Mouse (Mus musculus) embryo, embryonic 11 days (tissue): ENCODE results near the gene Clcn6.

Source experiments
- DNase-seq: peaks from one replicate; pipeline ENCODE4 v3.0.0-alpha.2; 2015

Clcn6 gene

DNA sequence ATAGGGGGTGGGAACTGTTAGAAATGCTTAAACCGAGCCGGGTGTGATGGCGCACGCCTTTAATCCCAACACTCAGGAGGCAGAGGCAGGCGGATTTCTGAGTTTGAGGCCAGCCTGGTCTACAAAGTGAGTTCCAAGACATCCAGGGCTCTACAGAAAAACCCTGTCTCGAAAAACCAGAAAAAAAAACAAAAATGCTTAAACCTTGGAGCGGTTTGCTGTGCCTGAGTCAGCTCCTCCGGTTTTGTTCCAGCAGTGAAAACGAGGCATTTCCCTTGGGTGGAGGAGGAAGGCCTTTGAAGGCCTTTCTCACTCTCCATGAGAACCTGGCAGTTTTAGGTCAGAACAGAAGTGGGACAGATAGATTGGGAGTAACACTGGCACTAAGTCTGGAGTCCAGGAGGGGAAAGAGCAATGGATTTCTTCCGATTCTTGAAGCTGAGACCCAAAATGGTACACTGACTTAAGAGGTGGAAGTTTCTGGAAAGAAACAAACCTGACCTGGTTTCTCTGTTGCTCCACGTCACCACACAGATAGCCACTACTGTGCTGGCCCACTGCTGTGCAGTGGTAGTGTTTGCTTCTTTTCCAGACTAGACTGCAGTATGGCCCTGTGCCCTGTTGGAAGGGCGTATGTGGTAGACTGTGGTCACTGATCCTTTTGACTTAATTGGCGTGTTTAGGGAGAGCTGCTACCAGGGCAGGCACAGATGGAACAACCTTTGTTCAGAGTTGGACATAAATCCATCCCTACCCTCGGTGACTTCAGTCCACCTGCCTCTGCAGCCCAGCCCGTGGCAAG is 1.6 kb upstream of the Clcn6 start:
- no peak for DNase-seq

DNA sequence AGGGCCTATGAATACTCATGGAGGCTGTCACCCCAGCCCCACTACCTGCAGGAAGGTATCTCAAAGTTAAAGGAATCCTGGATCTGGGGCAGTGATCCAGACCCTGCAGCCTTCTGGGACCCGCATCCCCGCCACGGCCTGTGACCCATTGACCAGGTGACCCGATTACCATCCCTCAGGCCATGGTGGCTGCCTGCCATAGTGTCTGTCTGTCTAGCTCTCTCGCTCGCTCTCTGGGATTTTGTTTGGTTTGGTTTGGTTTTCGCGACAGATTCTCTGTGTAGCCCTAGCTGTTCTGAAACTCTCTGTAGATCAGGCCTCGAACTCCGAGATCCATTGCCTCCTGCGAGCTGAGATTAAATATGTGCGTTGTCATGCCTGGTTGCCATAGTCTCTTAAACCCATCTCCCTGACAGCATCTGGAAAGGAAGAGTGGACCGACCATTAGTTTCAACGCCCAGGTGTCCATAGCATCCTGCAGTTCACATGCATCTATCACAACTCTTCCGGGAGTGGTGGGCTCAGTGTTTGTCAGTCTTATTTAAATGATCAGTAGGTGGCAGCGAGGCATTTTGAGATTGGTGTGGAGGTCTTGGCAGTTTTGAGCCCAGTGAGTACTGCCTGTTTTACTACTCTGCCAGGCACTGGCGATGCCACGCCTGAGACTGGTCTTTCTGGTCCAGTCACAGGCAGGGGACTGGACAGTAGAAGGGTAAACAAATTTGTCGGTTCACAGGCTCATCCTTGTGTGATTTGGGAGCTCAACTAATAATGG is 820 bp upstream of the Clcn6 start:
- DNase-seq: no peak

DNA sequence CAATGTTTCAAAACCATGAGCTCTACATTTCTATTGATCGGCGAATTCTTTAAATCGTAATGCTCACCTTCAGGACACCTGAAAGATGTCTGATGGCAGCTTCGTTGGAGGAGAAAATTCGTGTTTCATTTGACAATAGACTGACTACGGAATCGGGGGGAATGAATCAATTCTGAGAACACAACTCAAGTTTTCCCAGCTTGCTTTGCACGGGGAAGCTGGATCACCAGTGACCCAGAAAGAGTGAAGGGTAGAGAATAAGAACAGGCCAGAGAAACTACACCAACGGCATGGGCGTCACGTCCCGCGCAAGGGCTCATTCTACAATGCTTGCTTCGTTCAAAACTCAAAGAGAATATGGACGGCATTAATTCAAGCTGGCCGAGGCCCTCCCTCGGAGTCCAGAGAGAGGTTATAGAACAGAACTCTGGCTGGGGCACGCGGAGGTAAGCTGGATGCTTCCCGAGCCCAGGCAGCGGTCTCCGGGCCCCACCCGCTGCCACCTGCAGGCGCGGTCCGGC is 482 bp downstream of the Clcn6 start:
- no peak for DNase-seq

DNA sequence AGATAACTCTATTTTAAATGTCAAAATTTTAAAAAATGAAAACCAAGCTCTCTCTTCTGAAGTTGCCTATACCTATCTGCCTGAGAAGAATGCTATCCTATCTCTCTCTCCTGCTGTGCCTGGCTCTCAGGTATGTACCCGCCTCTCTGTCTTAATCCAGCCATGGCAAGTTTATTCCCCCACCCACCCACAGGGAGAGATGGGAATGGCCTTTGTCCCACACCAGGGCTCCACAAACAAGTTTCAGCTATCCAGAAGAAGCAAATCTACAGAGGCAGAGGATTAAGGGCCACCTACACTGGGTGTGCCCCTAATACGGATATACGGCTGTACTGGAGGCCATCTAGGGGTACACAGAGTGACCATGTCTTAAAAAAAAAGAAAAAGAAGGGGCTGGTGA is 3.2 kb downstream of the Clcn6 start:
- DNase-seq: no peak

DNA sequence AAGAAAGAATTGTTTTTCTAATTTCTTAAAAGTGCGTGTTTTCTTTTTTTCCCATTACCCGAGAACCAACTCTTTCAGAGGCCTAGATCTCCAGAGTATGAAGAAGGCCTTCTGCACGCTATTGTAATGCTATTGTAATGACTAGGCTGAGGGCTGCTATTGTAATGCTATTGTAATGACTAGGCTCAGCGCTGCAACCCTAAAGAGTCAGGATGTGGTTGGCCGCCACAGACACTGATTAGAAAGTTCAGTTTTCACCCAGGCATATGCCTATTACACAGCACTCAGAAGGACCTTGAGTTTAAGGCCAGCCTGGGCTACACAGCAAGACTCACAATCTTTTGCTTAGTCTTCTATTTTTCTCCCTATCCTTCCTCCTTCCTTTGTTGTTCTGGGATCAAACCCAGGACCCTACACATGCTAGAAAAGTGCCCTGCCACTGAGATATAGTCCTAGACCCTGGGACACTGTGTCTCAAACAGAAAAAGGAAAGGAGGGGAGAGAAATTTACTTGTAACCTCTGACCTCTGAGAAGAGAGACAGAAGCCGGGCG is 4.7 kb downstream of the Clcn6 start:
- DNase-seq: no peak

DNA sequence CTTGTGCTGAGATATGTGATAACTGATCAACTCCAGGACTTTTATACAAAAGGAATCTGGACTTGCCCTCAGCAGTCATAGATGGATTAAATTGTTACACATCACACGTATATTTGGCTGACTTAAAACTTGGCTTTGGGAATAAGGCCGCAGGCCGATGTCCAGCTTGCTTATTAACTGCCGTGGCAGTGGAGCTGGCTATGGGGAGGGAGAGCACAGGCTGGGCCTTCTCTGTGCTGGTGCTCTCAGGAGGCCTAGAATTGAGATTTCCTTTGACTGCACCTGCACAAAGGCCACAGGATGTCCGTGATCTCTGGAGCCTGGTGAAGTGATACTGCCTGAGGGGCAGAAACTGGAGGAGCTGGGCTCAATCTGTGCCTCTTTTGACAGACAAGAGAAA is 8.1 kb downstream of the Clcn6 start:
- no peak for DNase-seq

DNA sequence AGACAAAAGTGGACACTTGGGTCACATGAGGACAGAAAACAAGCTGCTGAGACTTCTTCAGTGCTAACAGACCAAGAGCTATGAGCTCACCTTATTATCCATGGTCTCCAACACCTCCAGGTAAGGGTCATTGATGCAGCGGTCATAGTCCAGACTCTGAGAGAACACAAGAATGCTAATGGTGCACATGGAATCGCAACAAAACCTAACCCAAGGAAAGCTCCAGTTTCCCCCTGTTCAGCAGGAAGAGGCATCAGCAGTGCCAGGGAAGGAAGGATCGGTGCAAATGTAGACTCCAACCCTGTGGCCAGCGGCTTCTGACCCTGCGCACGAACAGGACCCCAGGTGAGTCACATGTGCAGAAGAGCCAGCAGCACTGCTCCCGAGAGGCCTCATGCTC is 9.3 kb downstream of the Clcn6 start:
- no peak for DNase-seq

DNA sequence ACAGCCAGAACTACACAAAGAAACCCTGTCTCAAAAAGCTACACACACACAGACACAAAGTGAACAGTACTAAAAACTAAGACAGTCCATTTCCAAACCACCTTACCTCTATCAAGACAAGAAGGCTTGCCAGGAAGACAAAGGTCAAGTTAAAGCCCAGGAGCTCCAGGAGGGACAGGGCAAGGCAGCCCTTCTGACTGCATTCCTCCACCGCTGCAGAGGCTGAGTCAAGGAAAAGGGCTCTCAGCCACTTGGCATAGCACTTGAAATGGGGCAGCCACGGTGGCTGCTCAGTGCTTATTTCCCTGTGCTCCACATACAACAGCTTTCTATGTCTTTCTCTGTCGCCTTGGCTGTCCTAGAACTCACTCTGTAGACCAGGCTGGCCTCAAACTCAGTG is 14.6 kb downstream of the Clcn6 start:
- DNase-seq: no peak

DNA sequence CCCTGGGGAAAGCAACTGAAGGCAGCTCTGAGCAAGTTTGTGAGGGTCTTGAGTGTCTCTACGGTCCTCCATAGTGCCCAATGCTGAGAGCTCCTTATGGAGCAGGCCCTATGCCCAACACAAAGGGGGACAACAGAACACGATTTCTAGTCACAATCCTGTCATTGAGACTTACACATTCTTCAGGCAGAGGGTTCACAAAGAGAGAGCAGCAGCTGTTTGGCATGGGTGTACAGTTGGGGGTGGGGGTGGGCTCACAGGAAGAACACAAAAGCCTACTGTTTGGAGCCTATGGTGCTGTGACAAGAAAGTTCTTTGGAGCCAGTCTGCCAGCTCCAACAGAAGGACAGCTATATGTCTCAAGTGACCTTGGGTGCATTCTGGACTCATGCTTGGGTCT is 20.2 kb downstream of the Clcn6 start:
- DNase-seq: no peak

DNA sequence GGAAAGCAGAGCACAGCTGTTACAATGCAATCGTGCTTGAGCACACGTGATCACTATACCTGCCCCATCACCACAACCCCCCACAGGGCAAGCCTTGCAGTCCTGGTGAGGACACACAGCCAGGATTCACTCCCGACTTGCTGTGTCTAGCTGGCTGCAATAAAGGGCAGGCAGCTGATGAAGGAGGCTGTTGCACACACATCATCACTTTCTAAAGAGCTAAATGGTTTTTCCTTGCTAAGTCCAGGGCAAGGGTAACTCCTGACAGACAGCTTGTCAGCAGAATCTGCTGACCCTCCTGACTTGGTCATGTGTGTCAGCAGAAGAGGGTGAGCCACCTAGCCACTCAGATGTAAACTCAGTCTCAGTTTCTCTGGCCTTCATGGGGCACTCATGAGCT is 21.6 kb downstream of the Clcn6 start:
- DNase-seq: no peak

DNA sequence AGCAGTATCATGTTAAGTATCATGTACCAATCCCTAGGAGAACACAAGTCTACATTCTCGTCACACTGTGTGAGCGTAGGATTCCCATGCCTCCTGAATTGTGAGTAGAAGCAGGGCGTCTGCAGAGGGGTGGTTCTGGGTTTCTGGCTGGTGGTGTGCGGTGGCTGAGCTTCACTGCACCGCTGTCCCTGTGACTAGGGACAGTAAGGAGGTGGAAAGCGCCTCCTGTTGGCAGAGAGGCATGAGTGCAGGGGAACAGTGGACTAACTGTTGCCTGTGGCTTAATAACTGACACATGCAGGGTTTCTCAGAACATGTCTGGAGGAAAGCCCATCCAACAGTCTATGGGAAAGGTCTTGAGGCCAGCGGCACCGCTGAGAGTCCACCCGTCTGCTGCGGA is 23.2 kb downstream of the Clcn6 start:
- DNase-seq: peak; percentile 9

DNA sequence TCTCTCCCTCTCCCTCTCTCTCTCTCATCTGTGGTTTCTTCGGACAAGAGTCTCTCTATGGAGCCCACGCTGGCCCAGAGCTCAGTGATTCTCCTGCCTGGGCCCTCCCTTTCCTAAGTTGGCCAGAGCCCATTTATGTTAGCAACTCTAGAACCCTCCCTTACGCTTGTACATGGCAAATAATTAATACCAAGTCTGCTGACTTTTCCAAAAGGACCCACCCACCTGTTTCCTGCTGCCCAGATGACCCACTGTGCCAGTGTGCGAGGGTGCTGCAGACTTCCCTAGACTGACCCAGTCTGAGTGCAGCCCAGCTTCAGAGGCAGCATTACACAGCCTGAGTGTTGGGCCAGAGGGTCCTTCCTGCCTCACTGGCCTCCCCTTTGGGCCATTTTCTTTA is 26.4 kb downstream of the Clcn6 start:
- no peak for DNase-seq

DNA sequence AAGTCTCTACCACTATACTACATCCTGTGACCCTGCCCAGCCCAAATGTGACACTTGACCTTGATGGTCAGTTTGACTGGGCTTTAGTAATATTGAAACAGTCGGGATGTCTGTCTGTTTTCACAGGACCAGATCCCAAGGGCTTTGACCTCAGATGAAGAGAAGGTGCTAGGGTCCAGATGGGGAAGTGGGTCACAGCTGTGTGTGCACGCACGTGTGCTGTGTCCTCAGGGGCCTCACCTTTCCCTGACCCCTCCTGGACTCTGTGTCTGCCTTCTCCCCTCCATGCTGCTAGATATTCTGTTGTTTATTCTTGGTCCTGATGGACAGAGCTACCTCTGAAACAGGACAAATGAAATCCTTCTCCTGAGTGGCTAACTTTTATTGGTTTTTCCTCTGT is 27.3 kb downstream of the Clcn6 start:
- DNase-seq: no peak

DNA sequence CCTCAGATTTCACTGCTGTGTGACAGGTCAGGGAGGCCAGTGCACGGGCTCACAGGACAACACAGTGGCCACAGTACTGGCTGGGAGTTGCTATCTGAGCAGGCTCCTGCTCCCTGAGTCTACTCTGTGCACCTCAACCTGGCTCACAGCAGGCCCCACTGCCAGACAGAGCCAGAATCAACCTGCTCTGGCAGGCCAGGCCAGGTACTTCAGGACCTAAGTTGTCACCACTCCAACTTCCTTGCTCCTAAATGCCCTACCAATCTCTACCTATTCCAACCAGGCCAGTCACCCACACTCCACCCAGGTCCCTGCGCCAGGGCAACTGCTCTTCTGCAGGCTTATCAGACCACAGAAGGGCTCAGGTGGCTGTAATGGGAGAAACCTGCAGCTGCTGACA is 29.0 kb downstream of the Clcn6 start:
- no peak for DNase-seq

DNA sequence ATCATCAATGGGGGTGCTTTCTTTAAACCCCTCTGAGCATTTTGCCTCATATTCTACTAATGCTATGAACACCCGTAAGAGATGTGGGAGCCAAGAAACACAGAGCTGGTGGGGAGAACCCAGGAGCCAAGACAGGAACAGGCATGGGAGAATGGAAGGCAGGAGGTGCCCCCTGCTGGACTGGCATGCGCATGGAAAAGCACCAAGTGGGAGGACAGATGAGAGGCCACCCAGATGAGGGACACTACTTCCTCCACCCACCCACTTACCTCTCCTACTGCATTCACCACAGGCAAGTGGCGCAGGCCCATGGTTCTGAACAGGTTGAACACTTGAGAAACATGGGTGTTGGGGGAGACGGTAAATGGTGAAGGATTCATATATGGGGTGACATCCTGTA is 30.2 kb downstream of the Clcn6 start:
- DNase-seq: peak; percentile 13

DNA sequence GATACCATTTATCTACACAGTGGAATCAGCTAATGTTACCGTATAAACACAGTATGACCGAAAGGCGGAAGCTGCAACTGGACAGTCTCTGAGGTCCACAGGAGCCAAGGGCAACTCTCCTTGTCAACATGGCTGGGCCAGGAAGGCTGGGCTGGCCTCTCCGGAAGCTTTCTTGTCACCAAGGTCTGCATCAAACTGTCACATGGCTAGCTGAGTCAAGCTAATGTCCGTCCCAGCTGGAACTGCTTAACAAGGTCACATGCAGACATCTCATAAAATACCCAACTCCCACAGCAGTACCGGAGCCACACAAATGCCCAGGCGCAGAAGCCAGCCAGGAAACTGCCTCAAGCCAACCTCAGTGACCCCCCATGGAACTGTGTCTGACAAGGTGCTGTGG is 34.3 kb downstream of the Clcn6 start:
- no peak for DNase-seq

DNA sequence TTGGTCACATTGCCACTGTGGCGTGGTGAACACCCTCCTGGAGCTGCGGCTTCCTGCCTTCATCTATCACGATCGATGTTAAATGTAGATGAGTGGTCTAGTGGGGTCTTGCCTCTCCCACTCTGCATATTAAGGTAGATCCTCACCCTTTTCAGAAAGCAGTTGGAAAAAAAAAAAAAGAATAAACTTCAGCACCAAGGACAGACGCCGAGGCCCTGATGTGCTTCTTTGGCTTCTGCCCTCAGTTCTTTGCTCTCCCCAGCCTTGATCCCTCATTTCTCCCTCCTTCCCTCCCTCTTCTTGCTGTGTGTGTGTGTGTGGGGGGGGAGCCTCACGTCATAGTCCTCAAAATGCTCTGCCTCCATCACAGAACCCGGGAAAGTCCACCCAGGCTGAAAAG is 36.8 kb downstream of the Clcn6 start:
- DNase-seq: peak; percentile 37

DNA sequence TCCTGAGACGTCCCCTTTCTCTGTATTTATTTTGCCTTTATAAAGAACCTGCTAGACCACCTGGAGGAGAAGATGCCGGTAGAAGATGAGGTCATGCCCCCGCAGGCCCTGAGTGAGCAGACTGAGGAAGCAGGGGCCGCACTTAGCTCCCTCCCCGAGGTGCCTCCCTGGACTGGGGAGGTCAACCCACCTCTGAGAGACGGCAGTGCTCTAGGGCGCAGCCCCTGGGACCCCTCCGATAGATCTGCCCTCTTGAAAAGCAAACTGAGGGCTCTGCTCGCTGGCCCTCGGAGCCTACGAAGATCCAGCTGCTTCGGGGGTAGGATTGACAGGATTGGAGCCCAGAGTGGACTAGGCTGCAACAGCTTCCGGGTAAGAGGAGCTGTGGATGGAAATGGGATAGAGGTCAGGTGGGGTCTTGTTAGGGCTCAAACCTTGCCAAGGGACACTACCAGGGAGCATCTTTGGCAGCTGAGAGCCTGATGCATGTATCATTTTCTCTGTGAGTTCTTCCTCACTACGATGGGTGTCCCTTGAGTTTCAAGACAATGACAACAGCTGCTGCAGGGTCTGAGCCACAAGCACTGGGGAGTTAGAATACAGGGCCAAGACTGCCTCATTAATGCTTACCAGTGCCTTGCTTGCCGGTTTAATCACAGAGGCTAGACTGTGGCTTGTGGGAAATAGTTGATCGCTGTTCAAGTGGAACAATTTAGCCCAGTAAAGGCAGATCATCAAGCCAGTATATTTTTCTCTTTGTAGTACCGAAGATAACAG is 37.4 kb downstream of the Clcn6 start:
- no peak for DNase-seq

DNA sequence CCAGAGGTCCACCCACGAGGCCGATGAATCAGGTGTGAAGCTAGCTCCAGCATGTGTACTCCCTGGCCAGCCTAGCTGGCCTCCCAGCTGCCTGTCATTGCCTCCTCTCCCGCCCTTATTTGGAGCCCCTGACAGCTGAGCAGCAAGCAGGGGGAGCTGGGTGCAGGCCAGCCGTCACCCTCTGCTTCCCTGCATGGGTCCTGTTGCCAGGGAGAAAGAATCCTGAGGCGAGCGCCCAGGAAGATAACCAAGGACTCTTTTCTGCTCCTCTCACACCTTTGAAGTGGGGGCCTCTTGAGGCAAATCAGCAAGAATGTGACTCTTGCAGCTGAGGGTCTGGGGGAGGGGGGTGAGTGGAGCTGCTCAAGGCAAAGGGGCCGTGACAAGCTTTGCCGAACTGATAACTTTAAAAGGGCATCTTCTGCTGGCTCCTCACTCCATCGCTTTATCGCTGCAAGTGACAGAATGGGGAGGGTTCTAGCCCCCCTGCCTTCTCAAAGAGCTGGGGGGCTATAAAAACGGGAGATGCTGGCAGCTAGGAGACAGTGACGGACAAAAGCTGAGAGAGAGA is 38.3 kb downstream of the Clcn6 start, which contains the start of gene Nppa:
Gene Nppa (plus strand): TSS at position 521 of the 571 bp plus-strand sequence.
- DNase-seq: no peak

DNA sequence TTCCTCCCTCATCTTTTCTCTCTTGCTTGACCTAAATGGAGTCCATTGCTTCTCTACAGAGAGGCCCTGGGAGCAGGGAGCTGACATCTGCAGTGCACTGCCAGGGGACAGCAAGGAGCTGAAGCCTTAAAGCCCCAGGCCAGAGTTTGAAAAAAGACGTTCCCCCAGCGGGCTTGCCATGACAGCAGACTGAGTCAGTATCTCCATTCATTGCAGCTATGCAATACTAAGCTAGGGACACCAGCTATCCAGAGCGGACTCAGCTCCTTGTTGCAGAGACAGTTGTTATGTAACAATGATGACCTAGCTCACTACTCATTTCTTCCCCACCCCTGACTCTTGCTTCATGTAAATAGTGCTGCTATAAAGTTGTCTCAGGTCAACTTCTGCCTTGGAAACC is 43.3 kb downstream of the Clcn6 start:
- no peak for DNase-seq

DNA sequence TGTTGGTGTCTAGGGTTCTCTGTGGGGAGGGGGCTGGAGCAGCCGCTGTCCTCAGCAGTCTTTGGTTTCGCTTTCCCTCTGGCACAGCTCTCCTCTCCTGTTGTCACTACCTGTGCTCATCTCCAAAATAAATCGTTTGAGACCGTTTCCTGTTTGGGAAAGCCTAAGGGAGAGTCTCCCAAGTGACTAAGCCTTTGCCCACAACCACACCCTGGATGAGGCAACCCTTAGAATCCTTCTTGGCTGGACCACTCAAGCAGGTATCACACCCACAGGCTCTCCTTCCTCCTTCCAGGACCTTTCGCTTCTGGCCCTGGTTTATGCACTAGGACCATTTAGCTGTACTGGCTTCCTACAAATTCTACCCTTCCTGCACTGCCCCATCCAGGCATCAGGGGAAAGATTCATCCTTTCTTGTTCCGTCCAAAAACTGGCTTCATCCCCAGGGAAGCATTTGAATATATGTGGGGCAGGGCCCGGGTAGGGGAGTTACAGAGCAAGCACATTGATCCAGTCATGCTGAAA is 45.0 kb downstream of the Clcn6 start:
- DNase-seq: no peak
